Mouse (Mus musculus) urinary bladder, postnatal 36 days (tissue): ENCODE data around the gene Sec61b.
A peak's percentile ranks its signal among the peaks of the same experiment; 100 is the strongest.

Source experiments
- DNase-seq, 2 experiments: peaks; one replicate each; pipeline ENCODE4 v3.0.0; 2022; ENCODE audit warnings: low spot score in 2 of 2, mixed read lengths in 1 of 2

Gene Sec61b

GRCm38 (mm10) chr4:47480576-47480975, 6.1 kb downstream of the Sec61b start:
- no peak for DNase-seq

DNA sequence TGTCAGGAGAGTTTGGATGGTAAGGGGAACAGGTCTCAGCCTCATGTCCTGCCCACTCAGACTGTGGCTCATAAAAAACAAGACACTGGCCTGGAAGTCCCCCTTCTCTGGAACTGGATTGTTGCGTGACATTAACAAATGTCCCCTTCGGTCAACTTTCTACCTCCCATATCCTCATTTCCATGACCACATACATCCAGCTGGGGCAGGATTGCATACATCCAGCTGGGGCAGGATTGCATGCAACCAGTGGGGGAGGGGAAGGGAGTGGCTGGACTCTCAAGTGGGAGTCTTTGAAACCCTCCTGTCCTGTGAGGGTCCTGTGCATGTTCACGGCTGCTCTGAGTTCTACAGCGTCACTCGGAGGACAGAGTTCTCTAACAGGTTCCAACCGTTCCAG, 16.8 kb downstream of the Sec61b start:
- no peak for DNase-seq

DNA sequence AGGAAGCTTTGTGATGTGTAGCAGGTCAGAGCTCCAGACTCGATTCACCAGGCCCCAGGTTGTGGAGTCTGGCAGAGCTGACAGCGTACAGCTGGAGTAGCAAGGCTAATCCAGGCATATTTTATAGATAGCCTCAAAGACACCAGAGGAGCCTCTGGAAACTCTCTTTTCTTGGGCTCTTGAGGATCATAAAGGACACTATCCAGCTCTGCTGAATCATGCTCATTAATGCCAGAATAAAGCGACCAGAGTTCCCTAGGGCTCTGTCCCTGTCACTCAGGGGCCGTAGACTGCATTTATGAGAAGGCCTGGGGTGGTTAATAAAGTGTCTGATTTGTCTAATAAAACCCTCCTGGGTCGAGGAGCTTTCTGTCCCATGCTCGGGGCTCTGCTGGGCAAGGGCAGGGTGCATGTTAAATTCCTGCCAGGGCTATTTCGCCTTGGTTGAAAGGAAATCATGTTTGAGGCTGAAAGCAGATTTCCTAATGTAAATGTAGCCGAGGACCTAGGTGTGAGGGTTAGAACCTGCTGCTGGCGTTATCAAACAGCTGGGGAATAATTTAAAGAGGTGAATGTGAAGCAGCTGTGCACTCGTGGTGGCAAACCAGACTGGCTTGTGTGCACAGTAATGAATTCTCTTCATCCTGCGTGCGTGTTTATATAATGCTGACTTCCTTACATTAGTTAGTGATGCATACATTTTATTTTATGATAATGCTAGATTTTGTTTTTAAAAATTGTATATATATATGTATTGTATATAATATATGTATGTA, 18.0 kb downstream of the Sec61b start:
- DNase-seq = no peak

- DNase-seq = no peak
These were observed 19.0 kb downstream of the Sec61b start for GRCm38 (mm10) chr4:47493456-47493855.

GRCm38 (mm10) chr4:47494137-47494536, 19.7 kb downstream of the Sec61b start:
- DNase-seq = no peak

DNA sequence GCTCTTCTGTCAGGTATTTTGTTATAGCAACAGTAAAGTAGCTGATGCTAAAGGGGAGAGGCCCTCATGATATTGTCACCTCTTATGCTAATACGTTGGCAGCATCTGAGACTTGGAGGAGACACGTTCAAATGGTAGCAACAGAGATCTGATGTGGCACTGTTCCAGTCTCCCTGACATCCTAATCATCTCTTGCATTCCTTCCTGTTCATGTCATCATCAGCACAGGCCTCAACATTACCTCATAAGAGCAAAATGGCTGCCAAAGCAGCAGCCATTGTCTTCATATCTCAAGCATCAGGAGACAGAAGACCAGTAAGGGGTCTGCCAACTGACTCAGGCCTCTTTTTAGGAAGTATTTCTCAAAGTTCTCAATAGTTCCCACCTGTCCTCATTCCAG, 20.2 kb downstream of the Sec61b start:
- no peak for DNase-seq

- DNase-seq = no peak
These were observed 23.4 kb downstream of the Sec61b start for GRCm38 (mm10) chr4:47497811-47498385.

DNA sequence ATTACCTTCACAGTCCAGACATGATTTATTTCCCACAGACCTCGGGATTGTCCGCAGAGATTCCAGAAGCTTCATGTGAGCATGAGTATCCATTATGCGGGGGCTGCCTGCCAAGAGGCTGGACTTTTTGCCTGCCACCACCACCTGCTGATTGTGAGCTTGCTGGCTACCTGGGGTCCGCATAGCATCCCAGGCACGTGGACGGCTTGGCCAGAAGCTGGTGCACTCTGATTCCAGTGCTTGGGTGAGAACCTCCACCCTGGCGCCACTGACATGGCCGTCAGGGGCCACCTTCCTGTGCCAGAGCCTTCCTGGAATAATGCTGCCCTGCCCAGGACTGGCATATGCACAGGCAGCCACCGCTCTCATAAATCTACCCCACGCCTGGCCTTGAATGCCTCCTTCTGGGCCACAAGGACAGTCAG, 24.7 kb downstream of the Sec61b start:
- no peak for DNase-seq

- peak; percentile 20 to 21 for DNase-seq
These were observed 28.1 kb downstream of the Sec61b start for GRCm38 (mm10) chr4:47502546-47502971.

DNA sequence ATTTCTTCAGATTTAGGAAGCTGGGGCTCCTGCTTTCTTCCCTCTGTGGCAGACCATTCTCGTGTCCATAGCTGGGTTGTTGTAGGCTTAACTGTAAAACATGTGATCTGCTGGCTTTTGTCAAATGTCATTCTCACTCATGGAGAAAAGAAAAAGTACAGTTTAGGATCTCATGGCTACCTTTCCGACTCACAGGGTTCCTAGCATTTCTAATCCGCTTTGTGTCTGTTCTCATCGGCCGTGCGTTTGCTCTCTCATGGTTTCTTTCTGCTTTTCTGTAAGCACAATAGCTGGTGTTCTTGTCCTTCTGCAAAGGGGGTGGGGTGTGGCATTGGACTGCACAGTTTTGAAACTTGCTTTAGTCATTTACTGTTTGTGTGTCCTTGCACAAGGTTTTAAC, 28.6 kb downstream of the Sec61b start:
- no peak for DNase-seq

DNA sequence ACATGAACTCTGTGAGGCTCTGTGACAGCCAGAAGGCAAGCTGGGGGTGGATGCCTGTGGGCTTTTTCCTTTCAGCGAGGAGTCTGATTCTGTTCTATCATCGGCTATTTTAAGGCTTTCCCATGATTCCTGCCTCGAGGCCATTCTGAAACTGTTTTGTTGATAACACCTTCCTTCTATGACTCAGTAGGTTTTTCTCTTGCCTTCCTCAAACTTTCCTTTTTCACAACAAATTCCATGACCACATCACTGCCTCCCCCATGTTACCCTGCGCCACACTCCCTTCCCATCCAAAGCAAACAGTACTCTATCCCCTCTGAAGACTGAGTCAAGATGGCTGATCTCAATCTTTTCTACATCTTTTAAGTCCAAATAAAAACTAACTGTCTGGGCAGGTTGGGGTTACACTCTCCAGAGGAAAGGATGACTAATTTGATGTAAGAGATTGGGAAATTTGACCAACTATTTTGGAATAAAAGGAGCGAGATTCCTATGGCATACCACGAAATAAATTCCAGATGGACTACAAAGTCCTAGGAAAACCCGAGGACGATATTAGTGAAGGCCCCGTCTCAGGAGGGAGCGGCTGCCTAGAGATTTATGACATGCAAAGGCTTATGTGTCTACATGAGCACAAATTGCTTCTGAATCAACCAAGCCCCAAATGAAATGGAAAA, 30.5 kb downstream of the Sec61b start:
- no peak for DNase-seq

- DNase-seq = no peak
These were observed 44.2 kb downstream of the Sec61b start for GRCm38 (mm10) chr4:47518551-47519181.

DNA sequence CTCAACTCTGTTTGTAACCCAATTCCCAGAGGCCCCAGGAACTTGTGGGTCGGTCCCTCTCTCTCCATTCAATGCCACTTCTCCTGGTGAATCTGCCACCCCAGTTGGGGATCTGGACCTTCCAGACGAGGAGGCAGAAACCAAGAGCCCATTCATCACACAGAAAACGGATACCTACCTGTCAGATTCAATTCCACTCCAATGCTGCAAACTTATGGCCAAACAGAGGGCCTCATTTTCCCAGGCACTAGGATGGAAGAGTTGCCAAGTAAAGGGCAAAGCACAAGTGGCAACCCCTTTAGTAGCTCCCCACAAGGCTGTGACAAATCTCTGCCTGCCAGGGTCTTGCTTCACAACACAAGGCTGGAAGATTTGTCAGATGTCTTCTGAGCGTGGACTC, 45.6 kb downstream of the Sec61b start:
- DNase-seq = no peak

GRCm38 (mm10) chr4:47521884-47522605, 47.6 kb downstream of the Sec61b start:
- DNase-seq = no peak

- no peak for DNase-seq
These were observed 55.4 kb downstream of the Sec61b start for GRCm38 (mm10) chr4:47529866-47530265.
